Mouse (Mus musculus) cortical plate, adult 2 months (tissue): ENCODE results near the gene Trp53.

Source experiments
- CTCF ChIP-seq: fragments of 200-500 bp; IDR thresholded peaks from 2 replicates; pipeline ENCODE4 v1.5.1; 2011; ENCODE audit warnings: mild to moderate bottlenecking, control low read depth, low read length; ENCODE audit not compliant: insufficient read depth; ENCODE audit errors: extremely low read depth
- POLR2A ChIP-seq: fragments of 200-500 bp; IDR thresholded peaks from 2 replicates; pipeline ENCODE4 v1.6.1; 2011; ENCODE audit warnings: mild to moderate bottlenecking, low read length, control low read depth; ENCODE audit not compliant: insufficient read depth; ENCODE audit errors: extremely low read depth

- TF ChIP-seq POLR2A (0 out of 2 replicates have a peak, but pooled peaks have one; percentile 19), CTCF (no peak)
Observed at GRCm38 (mm10) chr11:69552622-69553340, 27.4 kb upstream of the Trp53 start.
